Mouse (Mus musculus): ENCODE data around the gene Adprhl1.

DNA sequence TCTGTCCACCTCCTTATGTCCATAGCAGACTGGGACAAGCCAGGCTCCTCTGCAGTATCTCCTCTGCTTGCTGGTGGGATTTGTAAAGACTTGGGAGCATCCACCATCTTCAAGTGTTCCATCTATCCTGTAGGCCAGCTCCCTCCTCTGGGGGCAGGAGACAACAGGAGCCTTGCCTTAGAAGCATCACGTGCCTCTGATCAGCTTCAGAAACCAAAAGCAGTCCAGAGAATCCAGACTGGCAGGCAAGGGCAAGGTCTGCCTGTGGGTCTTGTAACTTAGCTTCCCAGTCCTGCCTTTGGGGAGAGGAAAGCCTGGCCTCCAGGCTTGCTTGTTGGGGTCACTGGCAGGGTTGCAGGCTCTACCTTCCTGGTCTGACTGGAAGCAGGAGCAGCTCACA, 78.3 kb downstream of the Adprhl1 start:
- TF ChIP-seq USF1 (IDR thresholded peaks at IDR 0.05; ENCODE audit: low read depth) = no peak
- TF ChIP-seq POLR2A (IDR thresholded peaks at IDR 0.05; ENCODE audit: insufficient read length, low read depth) = no peak
- TF ChIP-seq E2F4 (IDR thresholded peaks at IDR 0.05; ENCODE audit: insufficient read depth) = no peak
- no peak for TF ChIP-seq MAX (IDR thresholded peaks at IDR 0.05; ENCODE audit: low read depth)
- TF ChIP-seq TCF12 (IDR thresholded peaks at IDR 0.05; ENCODE audit: insufficient read depth, poor library complexity, severe bottlenecking) = no peak
- no peak for TF ChIP-seq MYOD1 (IDR thresholded peaks at IDR 0.05; ENCODE audit: control insufficient read depth in 1 of 3, insufficient read length in 2 of 3, low read depth in 2 of 3)
